Mouse (Mus musculus) liver, postnatal 0 days (tissue): Measurements from ENCODE around the gene Fgfr3. TPM values are rescaled to one million over a fixed set of nuclear protein-coding genes. Genes with fewer than 3 reads are reported as not detected.

ENCODE experiments used
- ATAC-seq: fragments of 200-750 bp; cut with Nextera tagmentation; 2 replicates; pipeline ENCODE4 v1.8.0; 2017; ENCODE audit warnings: mild to moderate bottlenecking, moderate library complexity
- DNase-seq: peaks from one replicate; pipeline ENCODE4 v3.0.0-alpha.2; 2016
- H3K27ac ChIP-seq: fragments of 300-500 bp; sonication (generic); 2 replicates; pipeline ENCODE4 v1.5.1; 2014; ENCODE audit warnings: antibody characterized with exemption, moderate library complexity, mild to moderate bottlenecking, low read depth
- H3K27me3 ChIP-seq: fragments of 300-500 bp; sonication (generic); 2 replicates; pipeline ENCODE4 v1.6.1; 2014; ENCODE audit warnings: low read length, control low read depth, mixed read lengths; ENCODE audit not compliant: insufficient read depth
- H3K36me3 ChIP-seq: fragments of 300-500 bp; sonication (generic); replicated peaks from 2 replicates; pipeline ENCODE4 v1.6.1; 2014; ENCODE audit warnings: mild to moderate bottlenecking, control low read depth, low read length, moderate library complexity, mixed read lengths; ENCODE audit not compliant: insufficient read depth
- H3K4me1 ChIP-seq: fragments of 300-500 bp; sonication (generic); 2 replicates; pipeline ENCODE4 v1.6.1; 2014; ENCODE audit warnings: antibody characterized with exemption, mild to moderate bottlenecking, control low read depth; ENCODE audit not compliant: insufficient read depth
- H3K4me2 ChIP-seq: fragments of 300-500 bp; sonication (generic); 2 replicates; pipeline ENCODE4 v1.6.1; 2014; ENCODE audit warnings: low read depth, mild to moderate bottlenecking, low read length, moderate library complexity, mixed read lengths
- H3K4me3 ChIP-seq: fragments of 300-500 bp; sonication (generic); 2 replicates; pipeline ENCODE4 v1.5.1; 2014; ENCODE audit warnings: low read depth, low read length
- H3K9ac ChIP-seq: fragments of 300-500 bp; sonication (generic); replicated peaks from 2 replicates; pipeline ENCODE4 v1.6.1; 2014; ENCODE audit warnings: mild to moderate bottlenecking, moderate library complexity
- H3K9me3 ChIP-seq: fragments of 300-500 bp; sonication (generic); 2 replicates; pipeline ENCODE4 v1.6.1; 2016; ENCODE audit warnings: mild to moderate bottlenecking, control low read depth, low read length, mixed read lengths
- CTCF ChIP-seq: sonication (generic); IDR thresholded peaks from 2 replicates; pipeline ENCODE4 v1.5.1; 2016; ENCODE audit warnings: antibody characterized with exemption, low read depth
- EP300 ChIP-seq: IDR thresholded peaks from 2 replicates; pipeline ENCODE4 v1.6.1; 2016; ENCODE audit warnings: antibody characterized with exemption, low read depth, mild to moderate bottlenecking
- WGBS: fragments of 180-500 bp; shearing (Covaris S2); extraction: QIAGEN DNeasy Blood & Tissue Kit; methylation state at CpG from one replicate; pipeline ENCODE4 v1.1.7; 2014; ENCODE audit not compliant: insufficient replicate concordance; 5-methylcytosine and 5-hydroxymethylcytosine counted together
- polyA plus RNA-seq: library from polyadenylated mRNA; unstranded; fragments of >200 nt; fragmentation: Nextera tagmentation; extraction: Ambion mirVana; gene quantifications from 2 replicates; pipeline ENCODE4 v1.2.1, GENCODE M21; 2015

Fgfr3 gene
- polyA plus RNA-seq, 1 experiment from 2014 or later: 1.3 TPM

DNA sequence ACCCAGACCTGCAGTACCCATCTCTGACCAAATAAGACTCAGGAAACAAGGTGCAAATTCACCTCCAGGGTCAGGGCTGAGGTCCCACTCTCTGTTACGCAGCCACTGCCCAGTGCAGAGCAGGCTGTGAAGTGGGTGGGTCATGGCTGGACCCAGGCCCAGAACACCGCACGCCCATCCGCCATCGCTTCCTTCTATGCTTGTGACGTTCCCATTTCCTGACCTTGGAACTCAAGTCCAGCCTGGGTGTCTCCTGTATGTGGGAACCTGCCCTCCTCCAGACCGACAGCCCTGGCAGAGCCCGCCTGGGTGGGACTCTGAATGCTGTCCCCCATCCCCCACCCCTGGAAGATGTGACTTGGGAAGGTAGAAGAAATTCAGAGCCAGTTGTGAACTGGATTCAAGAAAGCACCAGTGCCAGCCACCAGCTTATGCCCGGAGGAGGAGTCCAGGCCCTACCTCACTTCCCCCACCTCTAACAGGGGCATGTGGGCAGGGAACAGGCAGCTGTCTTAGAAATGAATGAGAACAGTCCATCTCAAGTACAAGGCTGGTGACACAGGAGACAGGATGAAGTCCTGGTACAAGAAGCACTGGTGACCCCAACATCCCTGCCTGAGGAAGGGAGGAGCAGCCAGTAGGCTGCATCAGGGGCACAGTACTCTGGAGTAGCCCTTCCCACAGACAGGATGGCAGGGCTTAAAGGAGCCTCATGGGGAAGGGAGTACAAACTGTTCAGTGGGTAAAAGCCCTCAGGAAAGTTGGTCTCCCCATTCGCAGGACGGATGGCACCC, 31.4 kb upstream of the Fgfr3 start:
- Histone ChIP-seq H3K4me3 (no peak overlapping the region), H3K4me1 (peaks cover 16% of the 10 kb centered on the region), H3K9ac (no peak overlapping the region), H3K27ac (no peak overlapping the region), H3K27me3 (peaks cover 7% of the 10 kb centered on the region; the same call in 1 of the 2 replicates), H3K9me3 (no peaks in the 10 kb centered on the region), H3K4me2 (no peak overlapping the region), H3K36me3 (no peaks in the 10 kb centered on the region)
- no peak for TF ChIP-seq CTCF
- TF ChIP-seq EP300: no peak
- 80% methylated on average over 11 of the region's 11 CpGs for WGBS
- no peak for ATAC-seq
- DNase-seq: no peak

DNA sequence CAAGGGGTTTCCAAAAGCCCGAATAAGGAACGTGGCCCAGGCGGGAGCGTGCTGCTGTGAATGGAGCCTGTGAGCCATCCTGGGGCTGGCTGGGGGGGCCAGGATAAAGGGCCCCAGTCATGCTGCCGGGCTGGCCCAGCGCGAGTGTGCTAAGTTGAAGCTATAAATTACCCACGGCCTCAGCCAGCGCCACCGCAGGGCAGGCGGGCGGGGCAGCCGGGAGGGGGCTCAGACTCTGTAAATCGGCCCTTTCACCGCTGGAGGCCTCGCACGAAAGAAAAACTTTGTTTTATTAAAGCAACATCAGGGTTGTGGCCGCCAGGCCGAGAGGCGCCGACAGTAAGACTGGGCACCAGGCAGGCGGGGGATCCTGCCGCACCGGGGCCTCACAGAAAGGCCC, 29.1 kb upstream of the Fgfr3 start:
- Histone ChIP-seq H3K36me3 (no peaks in the 10 kb centered on the region), H3K4me1 (peaks cover 16% of the 10 kb centered on the region; the same call in 1 of the 2 replicates), H3K9me3 (no peaks in the 10 kb centered on the region), H3K4me3 (no peak overlapping the region), H3K4me2 (no peak overlapping the region), H3K9ac (no peak overlapping the region), H3K27me3 (peaks cover 21% of the 10 kb centered on the region), H3K27ac (no peak overlapping the region)
- ATAC-seq (no peak), DNase-seq (no peak)
- WGBS: 23% methylated on average over 24 of the region's 24 CpGs
- TF ChIP-seq EP300 (no peak), CTCF (no peak)

DNA sequence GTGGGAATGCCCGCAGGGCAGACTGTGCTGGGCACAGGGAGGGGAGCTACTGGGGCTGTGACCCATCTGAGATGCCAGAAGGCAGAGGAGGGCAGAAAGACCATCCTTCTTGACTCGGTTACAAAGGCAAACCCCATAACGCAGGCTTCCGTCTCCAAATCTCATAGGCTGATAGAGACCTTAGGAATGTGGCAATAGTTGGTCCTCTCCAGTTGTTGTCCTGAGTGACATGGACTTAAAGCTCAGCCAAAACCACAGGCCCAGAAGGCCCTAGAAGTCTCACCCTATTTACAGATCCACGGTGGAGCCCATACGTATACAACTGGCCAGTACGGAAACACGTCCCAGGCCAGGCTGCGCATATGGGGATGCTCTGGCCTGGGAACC, 27.0 kb upstream of the Fgfr3 start:
- Histone ChIP-seq H3K27me3 (peaks cover 21% of the 10 kb centered on the region), H3K4me2 (no peak overlapping the region), H3K9me3 (no peaks in the 10 kb centered on the region), H3K27ac (no peak overlapping the region), H3K36me3 (no peaks in the 10 kb centered on the region), H3K4me3 (no peak overlapping the region), H3K4me1 (peaks cover 8% of the 10 kb centered on the region; the same call in 1 of the 2 replicates), H3K9ac (no peak overlapping the region)
- ATAC-seq: no peak
- no peak for TF ChIP-seq EP300
- WGBS: 76% methylated on average over 9 of the region's 9 CpGs
- no peak for DNase-seq

DNA sequence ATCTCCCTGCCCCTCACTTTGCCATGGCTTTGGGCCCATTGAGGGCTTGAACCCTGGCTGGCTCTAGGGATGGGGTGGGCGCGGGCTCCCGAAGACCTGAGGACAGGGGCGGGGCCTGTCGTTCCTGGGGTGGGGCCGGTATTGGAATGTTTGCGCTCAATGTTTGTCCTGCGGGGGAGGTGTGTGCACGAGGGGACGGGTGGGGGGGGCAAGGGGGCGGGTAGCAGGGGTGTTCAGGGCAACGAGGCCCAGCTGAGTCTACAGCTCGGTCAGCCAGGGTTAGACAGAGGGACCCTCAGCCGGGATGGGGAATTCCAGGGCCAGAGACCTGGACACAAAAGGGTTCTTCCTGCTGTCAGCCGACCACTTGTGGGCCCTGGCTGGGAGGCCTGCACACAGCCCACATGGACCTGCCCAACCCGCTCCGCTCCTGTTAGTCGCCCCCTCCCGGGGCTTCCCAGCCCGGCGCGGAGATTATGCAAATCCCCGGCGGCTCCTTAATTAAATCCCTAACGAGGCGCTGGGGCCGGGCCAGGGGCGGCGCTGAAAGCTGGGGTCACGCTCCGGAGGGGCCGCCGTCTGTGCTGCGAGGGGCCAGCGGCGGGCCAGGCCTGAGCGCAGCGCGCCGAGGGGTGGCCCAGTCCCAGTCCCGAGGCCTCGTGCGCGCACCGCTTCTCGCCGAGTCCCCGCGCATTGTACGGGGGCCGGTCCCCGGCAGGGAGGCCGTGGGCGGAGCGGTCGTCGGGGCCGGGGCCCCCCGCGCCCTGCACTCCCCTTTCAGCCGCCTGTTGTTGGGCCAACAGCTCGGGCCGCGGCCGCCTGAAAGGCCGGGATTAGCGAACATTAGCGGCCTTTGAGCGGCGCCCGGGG, 26.4 kb upstream of the Fgfr3 start:
- Histone ChIP-seq H3K27ac (no peak overlapping the region), H3K4me2 (peak overlapping the region; percentile 63), H3K9me3 (no peaks in the 10 kb centered on the region), H3K36me3 (no peaks in the 10 kb centered on the region), H3K9ac (peak overlapping the region; percentile 3; the same call in 1 of the 2 replicates), H3K4me1 (peaks cover 11% of the 10 kb centered on the region; the same call in 1 of the 2 replicates), H3K4me3 (peak overlapping the region; percentile 25), H3K27me3 (peaks cover 21% of the 10 kb centered on the region)
- 9% methylated on average over 55 of the region's 71 CpGs for WGBS
- DNase-seq (peak; percentile 36), ATAC-seq (peak; percentile 55)
- TF ChIP-seq CTCF: no peak
- no peak for TF ChIP-seq EP300

DNA sequence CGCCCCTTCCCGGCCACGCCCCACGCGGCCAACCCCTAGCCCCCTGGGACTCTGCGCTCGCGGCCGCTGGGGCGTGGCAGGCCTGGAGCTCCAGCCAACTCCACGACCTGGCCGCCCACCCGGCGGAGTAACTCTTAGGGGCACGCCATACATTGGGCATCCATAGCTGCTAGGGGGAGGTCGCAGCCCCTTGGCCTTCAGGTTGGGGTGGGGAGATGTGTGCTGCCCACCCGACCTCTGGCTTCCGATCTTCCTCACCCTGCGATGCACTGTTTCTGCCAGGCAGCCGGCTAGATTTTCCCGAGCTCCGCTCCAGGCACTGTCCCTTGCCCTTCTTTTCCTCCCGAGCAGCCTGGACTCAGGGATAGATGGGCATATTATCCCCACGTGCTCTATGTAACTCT, 25.8 kb upstream of the Fgfr3 start:
- peak overlapping the region; percentile 25 for H3K4me3 ChIP-seq
- ATAC-seq (no peak), DNase-seq (no peak)
- 17% methylated on average over 20 of the region's 24 CpGs for WGBS
- H3K4me2 ChIP-seq: peak overlapping the region; percentile 63
- no peak overlapping the region for H3K27ac ChIP-seq
- H3K4me1 ChIP-seq: peaks cover 15% of the 10 kb centered on the region; the same call in 1 of the 2 replicates
- no peaks in the 10 kb centered on the region for H3K36me3 ChIP-seq
- H3K9ac ChIP-seq: peak overlapping the region; percentile 3; the same call in 1 of the 2 replicates
- H3K9me3 ChIP-seq: no peaks in the 10 kb centered on the region
- peaks cover 21% of the 10 kb centered on the region for H3K27me3 ChIP-seq
- TF ChIP-seq EP300 (no peak), CTCF (no peak)

DNA sequence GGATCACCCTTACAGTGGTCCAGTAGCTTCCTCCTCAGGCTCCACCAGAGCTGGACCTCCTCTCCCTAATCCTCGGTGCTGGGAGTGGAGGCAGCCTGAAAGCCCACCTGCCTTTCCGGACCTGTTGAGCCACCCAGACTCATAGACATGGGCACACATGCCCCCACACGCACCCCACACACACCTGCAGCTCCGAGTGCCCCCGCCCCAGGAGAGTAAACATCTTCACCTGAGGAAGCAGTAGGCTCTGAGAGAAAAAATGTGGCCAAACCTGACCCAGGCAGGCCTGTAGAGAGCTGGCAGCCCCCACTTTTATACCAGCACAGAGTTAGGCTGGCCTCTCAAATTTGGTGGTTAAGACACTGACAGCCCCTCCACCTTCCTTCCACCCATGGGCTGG, 25.0 kb upstream of the Fgfr3 start:
- Histone ChIP-seq H3K4me1 (peaks cover 15% of the 10 kb centered on the region; the same call in 1 of the 2 replicates), H3K36me3 (no peaks in the 10 kb centered on the region), H3K4me2 (no peak overlapping the region), H3K27me3 (peaks cover 21% of the 10 kb centered on the region), H3K27ac (no peak overlapping the region), H3K9ac (no peak overlapping the region), H3K9me3 (no peaks in the 10 kb centered on the region), H3K4me3 (no peak overlapping the region)
- 60% methylated on average over 5 of the region's 5 CpGs for WGBS
- ATAC-seq (no peak), DNase-seq (no peak)
- TF ChIP-seq CTCF (no peak), EP300 (no peak)
